Mouse (Mus musculus) hematopoietic multipotent progenitor cell, adult 10-12 weeks (in vitro differentiated cells): ENCODE data around the gene Eef1akmt3. TPM values are rescaled to one million over a fixed set of nuclear protein-coding genes. Genes with fewer than 3 reads are reported as not detected.

Source experiments
- polyA plus RNA-seq: library from polyadenylated mRNA; stranded (reverse); fragments of >175 nt; gene quantifications from 2 replicates; pipeline ENCODE4 v1.2.3, GENCODE M21; 2012; ENCODE audit warnings: low replicate concordance

The Eef1akmt3 gene
- polyA plus RNA-seq: 0.30 and 0.39 TPM in 2 replicates

DNA sequence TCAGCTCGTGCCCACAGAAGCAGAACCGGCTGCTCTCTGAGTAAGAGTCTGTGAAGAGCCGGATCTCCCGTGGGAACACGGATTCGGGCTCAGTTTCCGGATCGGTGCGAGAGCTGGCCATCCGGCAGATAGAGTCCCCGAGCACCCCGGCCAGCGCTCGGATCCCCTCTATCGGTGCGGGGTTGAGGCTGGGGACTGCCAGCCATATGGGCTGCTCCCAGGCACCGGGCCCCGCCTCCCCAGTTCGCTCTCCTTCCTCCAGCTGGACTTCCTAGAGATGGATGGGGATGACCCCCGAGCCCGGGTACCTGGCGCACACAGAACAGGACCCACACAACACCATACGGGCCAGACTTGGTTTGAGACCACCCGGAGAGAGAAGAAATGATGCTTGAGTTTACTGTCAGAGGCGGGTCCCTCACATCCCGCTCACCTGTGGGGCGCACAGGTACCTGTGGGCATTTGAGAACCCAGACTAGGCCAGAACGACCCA is at the start of gene Eef1akmt3, which contains the start of gene Mettl1:
Gene Eef1akmt3, minus strand, starts transcription at position 240 of the 493 bp plus-strand sequence.
Gene Mettl1, plus strand, starts transcription at position 141 of the 493 bp plus-strand sequence.

DNA sequence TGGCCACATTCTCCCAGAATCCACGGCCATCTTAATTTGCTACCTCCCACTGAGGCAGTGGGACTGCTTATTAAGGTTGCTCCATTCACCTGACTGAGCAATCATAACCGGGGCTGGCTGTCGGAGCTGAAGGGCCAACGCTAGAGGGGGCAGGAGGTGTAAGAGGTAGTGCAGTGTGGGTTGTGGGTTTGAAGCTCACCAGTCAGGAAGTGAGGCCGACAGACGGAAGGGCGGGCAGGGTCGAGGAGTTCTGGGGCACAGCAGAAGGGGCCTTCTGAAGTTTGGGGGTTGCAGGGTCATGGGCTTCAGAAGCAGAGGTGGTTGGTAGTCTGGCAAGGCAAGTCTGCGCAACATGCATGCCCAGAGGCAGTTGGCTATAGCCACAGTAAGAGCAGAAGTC is 33.8 kb upstream of the Eef1akmt3 start, which contains the start of gene Agap2:
Gene Agap2, plus strand, starts transcription at position 205 of the 400 bp plus-strand sequence.

DNA sequence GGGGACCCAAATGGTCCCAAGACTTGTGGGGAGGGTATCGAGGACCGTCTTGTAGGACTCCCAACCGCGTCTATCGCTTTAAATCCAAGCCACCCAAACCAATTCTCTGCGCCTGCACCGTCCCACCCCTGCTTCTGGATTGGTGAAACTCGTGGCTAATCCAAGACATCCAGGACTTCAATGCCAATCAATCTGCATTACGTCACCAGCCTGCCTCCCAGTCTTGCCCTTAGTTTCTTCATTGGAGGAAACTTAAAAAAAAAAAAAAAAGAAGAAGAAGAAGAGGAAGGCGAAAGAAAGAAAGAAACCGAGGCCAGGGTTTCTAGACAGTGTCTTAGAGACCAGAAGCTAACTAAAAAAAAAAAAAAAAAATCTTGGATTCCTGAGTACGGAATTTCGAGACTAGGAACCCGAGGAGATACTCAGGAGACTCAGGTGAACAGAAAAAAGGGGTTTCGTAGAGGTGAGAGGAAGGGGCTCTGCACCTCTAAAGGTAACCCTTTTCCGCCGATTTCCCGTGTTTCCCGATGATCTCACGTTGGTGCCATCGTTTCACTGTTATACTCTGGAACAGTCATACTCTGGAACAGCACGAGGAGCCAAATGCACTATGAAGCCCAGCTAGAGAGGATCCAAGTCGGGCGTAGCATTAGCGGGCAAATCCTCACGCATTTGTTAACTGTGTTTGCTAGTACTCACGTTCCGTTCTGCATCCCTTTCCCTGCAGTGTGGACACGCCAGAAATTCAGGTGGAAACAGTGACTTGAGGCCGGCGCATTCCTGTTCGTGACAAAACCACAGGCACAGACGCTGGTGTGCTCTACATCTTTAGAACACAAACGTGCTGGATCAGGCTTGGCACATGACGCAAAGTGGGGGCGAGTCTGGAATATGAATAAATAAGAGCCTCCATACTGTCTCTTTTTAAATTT is 29.1 kb upstream of the Eef1akmt3 start, which contains the start of gene Tspan31:
Gene Tspan31, minus strand, starts transcription at position 75 of the 932 bp plus-strand sequence.

DNA sequence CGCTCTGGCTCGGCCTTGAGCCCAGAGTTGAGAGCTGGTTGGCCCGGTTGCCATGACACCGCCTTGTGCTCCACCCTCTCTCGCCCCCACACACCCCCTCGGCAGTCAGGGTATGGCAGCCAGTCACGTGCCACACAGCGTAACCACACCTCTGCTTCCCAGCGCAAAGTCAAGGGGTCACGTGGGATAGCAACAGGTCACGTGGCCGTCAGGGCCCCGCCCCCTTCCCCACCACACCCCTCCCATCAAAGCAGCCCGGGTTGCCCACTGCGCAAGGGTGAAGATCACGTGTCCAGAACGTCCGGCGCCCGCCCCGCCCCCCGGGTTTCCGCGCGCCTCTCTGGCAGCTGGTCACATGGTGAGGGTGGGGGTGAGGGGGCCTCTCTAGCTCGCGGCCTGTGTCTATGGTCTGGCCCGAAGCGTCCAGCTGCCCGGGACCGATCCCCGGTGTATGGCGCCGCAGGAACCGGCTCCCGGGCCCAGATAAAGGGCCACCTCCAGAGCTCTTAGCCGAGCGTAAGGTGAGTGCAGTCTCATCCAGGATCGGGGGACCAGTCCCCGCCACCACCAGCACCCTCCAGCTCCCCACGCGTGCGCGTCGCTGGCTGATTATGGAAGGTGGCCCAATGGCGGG is 22.0 kb upstream of the Eef1akmt3 start, which contains the start of gene Cdk4:
Gene Cdk4, plus strand, starts transcription at position 296 of the 634 bp plus-strand sequence.

DNA sequence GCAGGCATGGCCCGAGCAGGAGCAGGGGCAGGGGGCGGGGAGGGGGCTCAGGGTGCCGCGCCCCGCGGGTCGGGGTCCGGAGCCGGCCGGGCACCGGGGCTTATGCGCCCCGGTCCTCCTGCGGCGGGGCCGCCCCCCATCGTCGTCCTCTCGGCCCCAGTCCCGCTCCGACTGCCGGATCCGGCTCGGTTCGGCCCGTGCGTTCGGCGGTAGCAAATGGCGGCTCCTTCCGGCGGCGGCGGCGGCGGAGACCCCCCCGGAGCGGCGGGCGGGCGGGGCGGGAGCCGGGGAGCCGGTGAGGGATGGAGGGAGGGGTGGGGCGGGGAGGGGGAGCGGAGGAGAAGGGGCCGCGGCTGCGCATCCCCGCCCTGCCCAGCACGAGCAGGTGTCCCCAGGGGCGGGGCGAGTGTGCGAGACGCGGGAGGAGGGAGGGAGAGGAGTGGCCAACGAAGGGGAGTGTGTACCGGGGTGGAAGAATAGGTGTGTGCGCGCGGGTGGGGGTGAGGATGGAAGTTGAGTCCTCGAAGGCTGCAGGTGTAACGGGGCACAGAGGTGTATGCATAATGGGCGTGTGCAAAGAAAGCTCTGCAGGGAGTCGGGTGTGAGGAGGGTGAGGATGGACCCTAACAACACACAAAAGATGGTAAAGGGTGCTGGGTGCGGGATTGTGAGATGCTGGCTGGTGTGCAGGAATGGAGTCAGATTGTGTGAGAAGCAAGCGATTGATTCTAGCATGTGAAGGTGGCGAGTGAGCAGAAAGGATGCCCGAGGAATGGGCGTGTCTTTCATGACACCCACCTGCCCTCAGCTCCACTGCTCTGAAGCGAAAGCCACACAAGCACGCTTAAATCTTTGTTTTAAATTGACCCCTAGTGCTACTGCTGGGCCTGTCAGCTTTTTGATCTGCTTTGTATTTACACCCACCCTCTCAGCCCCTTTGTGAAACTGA is 18.9 kb upstream of the Eef1akmt3 start, which contains the start of gene March9:
Gene March9, minus strand, starts transcription at position 217 of the 949 bp plus-strand sequence.

DNA sequence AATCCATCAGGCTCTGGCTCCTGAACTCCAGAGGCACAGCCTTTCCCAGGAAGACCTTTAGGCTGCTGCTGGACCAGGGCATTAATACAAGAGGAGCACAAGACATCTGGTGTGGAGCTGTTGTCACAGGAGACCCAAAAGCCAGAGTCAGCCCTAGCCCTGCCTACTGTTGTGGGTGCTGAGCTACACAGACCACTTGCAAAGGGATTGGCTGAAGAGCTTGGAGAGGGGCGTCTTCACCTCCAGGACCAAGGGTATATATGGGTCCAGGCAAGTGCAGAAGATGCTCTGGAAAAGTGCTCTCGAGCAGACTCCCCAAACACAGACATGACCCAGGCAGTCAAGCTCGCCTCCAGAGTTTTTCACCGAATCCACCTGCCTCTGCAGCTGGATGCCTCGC is 6.6 kb upstream of the Eef1akmt3 start, which contains the start of gene Cyp27b1:
Gene Cyp27b1, plus strand, starts transcription at position 297 of the 400 bp plus-strand sequence.

DNA sequence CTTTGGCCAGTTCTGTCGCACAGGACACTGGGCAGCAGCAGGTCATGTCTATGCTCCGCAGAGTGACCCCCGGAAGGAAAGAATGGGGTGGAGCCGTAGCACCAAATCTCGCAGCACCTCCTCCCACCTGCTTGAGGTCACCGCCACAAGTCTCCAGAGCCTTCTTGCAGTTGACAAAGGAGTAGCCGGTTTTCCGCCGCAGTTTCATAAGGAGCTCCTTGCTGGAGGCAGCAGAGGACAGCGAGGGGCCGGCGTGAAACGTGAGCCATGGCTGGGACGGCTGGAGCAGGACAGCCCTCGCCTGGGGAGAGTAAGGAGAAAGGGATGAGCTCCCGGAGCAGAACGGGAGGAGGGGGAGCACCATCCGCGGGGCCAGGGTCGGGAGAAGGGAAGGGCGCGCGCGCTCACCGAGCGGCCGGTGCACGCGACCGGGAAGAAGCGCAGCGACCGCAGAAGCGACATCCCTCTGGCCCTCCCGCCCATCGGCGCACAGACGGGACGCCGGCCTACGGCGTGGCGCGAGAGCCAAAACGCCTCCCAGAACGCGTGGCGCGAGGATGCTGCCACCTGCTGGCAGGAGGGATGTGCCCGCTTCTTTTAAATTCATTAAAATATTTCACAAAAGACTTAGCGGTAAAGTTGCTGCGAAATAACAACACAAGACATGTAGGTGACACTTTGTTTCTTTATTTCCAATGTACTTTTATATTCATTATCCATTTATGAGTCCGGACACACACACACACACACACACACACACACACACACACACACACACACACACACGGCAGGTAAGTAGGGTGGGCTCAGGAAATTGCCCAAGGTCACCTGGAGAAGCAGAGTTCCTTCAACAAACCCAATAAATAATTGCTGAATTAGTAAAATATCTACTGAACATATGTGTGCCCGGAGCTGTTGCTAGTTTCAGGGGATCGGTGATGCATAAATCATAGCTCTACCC is 10.7 kb downstream of the Eef1akmt3 start, which contains the start of gene Tsfm:
Gene Tsfm, minus strand, starts transcription at position 505 of the 961 bp plus-strand sequence.

DNA sequence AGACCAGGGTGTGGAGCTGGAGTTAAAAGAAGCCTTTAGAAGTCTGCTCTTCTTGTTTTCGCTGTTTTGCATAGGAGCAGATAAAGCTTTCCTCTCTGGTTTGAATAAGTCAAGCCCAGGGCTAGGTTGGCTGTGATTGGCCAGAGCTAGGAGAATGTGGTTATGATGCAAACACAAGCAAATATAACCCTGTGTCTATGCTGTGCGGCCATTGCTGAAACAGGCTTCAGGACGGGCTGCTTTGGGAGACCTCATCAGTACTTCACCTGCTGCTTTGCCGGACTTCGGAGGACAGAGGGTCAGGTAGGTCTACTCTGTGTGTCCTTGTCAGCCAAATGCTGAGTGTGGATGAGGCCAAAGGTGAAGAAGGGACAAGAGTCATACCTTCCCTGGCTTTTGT is 40.8 kb downstream of the Eef1akmt3 start, which contains the start of gene Avil:
Gene Avil, plus strand, starts transcription at position 181 of the 400 bp plus-strand sequence.

Other genes with a start within 250 kb of the Eef1akmt3 start
- 4.0 and 13.1 TPM in 2 replicates for gene Atp23, start 140.2 kb downstream of the Eef1akmt3 start, polyA plus RNA-seq
- 143 and 171 TPM in 2 replicates for gene Ctdsp2, start 62.8 kb downstream of the Eef1akmt3 start, polyA plus RNA-seq
- 0.20 and 0.27 TPM in 2 replicates for gene Avil, start 40.8 kb downstream of the Eef1akmt3 start, polyA plus RNA-seq
- gene Tsfm, start 10.7 kb downstream of the Eef1akmt3 start, polyA plus RNA-seq: 22.5 and 29.7 TPM in 2 replicates
- gene Mettl1, start 99 bp downstream of the Eef1akmt3 start, polyA plus RNA-seq: 8.2 and 18.0 TPM in 2 replicates
- gene Cyp27b1, start 6.7 kb upstream of the Eef1akmt3 start, polyA plus RNA-seq: 0.08 TPM in 1 of 2 replicates, not detected in the other
- 5.6 and 13.1 TPM in 2 replicates for gene March9, start 18.7 kb upstream of the Eef1akmt3 start, polyA plus RNA-seq
- gene Cdk4, start 22.0 kb upstream of the Eef1akmt3 start, polyA plus RNA-seq: 378 and 643 TPM in 2 replicates
- 28.3 and 29.1 TPM in 2 replicates for gene Tspan31, start 28.8 kb upstream of the Eef1akmt3 start, polyA plus RNA-seq
- 89.4 and 209 TPM in 2 replicates for gene Agap2, start 33.8 kb upstream of the Eef1akmt3 start, polyA plus RNA-seq
- gene Os9, start 79.6 kb upstream of the Eef1akmt3 start, polyA plus RNA-seq: 207 and 236 TPM in 2 replicates
- gene B4galnt1, start 123.7 kb upstream of the Eef1akmt3 start, polyA plus RNA-seq: 492 and 503 TPM in 2 replicates
- gene Slc26a10, start 139.1 kb upstream of the Eef1akmt3 start, polyA plus RNA-seq: 0.30 and 0.75 TPM in 2 replicates
- 2.0 and 2.8 TPM in 2 replicates for gene Arhgef25, start 148.6 kb upstream of the Eef1akmt3 start, polyA plus RNA-seq
- 78.7 and 214 TPM in 2 replicates for gene Dtx3, start 154.2 kb upstream of the Eef1akmt3 start, polyA plus RNA-seq
- gene Pip4k2c, start 170.1 kb upstream of the Eef1akmt3 start, polyA plus RNA-seq: 38.8 and 44.6 TPM in 2 replicates
- 0.61 and 0.80 TPM in 2 replicates for gene Kif5a, start 221.8 kb upstream of the Eef1akmt3 start, polyA plus RNA-seq
- 113 TPM in 2 replicates for gene Dctn2, start 224.9 kb upstream of the Eef1akmt3 start, polyA plus RNA-seq
- gene Mbd6, start 247.5 kb upstream of the Eef1akmt3 start, polyA plus RNA-seq: 232 and 753 TPM in 2 replicates